Mouse (Mus musculus): ENCODE results near the gene Neurod6.
"Not testable (repeated sequence)": the region's sequence is repeated elsewhere in the genome, so short reads cannot be mapped to it uniquely, and the experiment has no call there.

Gene Neurod6

DNA sequence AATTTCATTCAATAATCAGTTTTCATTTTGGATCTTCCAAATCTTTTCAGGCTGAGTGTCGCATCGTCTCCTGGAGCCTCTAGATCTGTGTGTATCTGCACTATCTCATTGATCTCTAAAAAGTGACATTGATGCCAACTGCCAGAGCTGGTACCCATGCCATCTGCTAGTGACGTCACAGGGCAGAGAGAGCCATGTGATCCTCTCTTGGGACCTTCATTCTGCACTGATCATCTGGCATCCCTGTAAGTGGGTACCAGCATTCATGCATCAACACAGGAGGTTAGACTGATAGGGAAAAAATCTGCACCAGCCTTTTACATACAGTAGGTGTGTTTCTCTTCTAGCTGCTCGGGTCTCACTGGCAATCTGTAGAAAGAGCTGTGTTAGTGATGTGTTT, at the start of gene Neurod6:
Gene Neurod6 (minus strand): TSS at position 290 of the 400 bp plus-strand sequence.
- DNase-seq, result no peak

DNA sequence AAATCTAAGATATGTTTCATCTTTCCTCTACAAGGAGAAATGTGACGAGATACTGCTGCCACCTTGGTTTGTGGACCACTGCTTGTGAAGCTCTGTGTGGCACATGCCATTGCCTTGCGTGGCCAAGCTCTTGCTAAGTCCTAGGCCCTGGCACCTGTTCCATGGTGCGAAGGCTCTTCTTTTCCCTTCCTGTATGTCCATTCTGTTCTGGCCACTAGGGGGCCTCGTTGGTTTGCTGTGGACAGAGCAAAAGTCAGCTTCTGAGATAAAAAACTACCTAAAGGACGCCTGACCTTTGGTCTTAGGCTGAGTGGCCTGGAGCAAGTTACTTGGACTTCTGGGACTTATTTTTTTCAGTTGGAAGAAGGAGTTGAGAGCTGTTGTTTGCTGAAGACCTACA, 36.1 kb upstream of the Neurod6 start:
- DNase-seq, result peak; percentile 37

DNA sequence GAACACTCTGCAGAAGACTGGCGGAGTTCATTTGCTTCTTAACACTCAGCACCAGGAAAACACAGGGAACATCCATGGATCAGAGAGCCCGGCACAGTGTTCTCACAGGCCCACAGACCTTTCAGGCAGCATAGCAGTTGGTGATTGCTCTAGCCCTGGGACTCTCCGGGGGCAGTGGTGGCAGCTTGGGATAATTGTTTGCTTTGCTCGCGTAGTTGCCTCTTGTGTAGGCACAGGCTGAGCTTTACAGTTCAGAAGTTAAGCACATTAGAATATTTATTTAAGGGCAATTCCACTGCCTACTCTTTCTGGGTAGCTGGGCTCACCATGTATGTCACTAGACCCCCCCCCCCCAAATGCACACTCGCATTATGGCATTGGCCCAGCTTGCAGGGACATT, 34.4 kb upstream of the Neurod6 start:
- DNase-seq, result no peak

DNA sequence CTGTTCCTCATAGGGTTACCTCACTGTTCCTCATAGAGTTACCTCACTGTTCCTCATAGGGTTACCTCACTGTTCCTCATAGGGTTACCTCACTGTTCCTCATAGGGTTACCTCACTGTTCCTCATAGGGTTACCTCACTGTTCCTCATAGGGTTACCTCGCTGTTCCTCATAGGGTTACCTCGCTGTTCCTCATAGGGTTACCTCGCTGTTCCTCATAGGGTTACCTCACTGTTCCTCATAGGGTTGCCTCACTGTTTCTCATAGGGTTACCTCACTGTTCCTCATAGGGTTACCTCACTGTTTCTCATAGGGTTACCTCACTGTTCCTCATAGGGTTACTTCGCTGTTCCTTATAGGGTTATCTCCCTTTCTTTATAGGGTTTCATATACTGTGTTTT, 29.9 kb upstream of the Neurod6 start:
- DNase-seq, result not testable (repeated sequence)

DNA sequence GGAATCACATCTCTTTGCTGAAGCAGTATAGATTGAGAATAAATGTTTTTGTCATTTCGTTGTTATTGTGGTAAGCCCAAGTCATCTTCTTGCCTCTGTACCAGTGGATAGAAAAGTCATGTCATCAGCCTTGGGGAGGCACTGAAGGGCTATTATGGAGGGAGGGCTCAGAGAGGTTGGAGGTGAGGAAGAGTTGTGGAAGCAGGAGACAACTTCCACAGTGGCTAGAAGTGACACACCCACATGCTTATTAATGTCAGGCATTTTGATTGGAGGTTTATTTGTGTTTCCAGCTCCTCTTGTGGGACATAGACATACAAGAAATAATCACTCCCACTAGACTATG, 23.7 kb upstream of the Neurod6 start:
- no peak for DNase-seq

DNA sequence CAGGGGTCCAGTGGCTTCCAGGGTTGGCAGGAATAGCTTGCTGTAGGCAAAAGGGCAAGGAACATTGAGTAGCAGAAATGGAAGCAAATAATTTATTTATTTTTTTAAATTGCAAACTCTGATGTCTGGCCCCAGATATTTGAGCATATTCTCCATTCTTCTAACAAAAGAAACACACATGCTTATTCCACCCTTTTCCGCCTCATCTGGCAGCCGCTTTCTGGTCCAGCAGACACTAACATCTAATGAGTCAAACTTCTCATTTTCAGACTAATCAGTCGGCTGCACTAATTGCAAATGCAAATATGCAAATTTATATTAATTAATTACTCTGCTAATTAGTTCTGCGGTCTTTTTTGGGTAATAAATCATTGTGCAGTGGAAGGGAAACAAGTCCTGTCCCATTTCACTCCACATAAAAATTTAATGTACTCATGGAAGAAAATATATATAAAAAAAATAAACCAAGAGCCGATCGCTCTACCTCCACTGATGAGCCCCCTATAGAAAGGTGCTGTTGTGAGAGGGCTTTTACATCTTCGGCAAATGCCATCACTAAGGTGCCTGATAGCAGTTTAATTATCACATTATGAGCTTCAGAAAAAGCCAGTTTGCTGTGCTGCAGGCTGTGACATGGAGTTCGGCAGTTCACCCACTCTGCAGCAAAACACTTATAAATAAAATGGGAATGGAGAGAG, 23.1 kb upstream of the Neurod6 start:
- DNase-seq, result no peak

DNA sequence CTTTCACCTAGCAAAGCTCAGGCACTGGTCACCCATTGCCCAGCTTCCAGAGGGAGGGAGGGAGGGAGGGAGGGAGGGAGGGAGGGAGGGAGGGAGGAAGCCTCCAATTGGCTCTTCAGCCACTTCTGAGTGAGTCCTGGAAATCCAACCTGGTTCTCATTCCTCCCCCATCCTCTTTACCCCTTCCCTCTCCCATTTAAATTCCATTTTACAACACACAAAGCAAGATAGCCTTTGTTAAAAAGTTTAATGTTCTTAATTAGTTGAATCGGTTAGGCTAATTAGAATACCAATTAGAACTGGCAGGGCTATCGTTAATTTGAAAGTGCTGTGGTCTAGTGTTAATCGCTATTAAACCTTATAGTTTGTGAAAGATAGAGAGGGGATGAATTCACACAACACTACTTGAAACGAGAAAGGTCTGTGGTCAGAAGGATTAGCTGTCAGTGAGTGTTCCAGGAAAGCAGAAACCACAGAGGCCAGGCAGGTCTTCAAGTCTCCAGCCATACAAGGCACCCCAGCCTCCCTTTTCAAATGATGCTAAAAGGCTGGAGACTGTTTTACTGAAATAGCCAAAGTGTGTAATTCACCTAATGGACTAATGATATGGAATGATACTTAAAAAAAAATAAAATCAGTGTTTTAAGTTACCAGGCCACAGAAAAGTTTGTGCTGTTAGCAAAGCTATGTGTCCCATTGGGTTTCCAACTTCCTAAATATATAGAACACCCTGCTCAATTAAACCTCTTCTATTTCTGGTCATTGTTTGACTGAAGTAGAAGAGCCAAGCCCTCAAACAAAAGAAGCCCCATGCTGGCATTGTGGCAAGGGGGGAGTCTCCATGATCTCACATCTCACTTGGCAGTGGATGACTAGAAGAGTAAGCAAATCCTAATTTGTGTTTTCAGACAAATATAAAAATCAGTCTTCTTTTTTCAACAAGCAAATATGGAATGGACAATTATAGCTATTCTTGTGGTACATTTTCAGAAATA, 19.6 kb upstream of the Neurod6 start:
- no peak for DNase-seq

DNA sequence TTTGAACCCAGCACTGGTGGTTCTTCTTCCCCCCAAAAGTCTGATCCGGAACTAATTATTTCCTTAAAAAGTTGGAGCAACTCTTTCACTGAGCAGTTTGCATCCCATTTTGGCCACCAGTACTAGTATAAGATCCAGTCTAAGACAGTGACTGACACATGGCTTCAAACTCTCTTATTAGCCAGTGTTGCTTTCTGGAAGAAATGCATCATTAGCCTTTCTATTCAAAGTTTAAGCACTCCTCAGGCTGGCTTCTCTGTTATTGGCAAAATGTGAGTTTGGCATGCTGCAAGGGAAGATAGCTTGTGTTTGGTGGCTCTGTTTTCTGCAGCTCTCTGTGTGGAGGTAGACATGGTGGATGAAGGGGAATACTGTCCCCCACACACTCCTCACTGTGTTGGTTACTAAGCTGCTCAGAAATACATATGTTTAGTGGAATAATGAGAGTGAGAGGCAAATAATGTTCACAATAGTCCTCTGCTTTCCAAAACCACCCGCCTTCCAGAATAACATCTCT, 9.0 kb upstream of the Neurod6 start:
- DNase-seq, result no peak

DNA sequence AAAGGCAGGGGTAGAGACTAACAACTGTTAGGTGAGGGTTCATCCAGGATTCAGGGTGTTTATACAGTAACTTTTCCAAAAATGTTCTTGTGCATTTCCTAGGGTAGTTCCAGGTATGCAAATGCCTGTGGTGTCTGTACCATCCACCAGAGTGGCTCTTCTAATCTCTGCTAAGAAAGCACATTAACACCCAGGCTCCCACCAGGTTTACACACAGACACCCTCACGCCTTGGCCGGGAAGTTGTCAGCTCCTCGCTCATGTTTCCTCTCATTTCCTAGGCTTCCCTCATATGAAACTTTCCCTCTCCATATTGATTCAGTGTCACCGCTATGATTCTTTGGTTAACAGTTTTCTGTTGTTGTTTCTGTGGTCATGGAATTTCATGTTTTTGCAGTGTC, 2.4 kb upstream of the Neurod6 start:
- no peak for DNase-seq

DNA sequence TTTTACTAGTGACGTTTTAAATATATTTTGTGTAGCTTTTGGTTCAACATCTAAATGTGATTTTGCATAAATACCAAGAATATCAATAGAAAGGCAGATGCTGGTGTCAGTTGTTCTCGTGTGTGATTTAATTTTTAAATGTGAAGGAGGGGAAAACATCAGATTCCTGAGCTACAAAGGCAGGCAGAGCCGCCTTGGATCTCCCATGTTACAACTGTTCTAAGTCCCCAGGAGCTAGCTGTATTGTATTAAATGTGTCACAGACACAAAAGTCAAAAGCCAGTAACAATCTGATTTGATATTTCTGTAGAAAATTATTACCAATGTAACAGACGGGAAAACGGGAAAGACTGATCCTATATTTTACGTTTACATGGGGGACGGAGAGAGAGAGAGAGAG, 1.8 kb upstream of the Neurod6 start:
- no peak for DNase-seq

DNA sequence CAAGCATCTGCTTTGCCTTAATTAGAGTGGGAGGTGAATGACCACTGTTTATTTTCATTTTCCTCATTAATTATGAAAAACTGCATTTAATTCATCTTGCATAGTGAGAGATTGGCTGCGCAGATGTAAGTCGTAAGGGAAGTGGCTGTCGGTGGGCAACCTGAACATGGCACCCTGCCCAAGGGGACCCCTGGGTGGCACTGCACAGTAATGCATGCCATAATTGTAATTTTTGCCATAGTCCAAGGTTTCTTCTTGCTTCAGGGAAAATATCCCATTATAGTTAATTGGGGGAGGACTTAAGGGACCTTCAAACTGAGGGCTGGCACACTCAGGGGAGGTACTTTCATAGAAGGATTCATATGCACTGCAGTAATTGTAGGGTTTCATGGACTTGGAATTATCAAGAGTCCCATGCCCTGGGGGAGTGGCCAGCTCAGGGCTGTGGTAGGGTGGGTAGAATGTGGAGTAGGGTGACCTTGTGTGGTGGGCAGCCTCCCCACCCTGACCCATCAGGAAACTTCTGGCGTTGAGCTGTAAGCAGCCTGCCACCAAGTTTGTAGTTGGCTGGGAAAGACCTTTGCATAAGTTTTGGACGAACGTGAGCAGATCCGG, 2.4 kb downstream of the Neurod6 start:
- no peak for DNase-seq

DNA sequence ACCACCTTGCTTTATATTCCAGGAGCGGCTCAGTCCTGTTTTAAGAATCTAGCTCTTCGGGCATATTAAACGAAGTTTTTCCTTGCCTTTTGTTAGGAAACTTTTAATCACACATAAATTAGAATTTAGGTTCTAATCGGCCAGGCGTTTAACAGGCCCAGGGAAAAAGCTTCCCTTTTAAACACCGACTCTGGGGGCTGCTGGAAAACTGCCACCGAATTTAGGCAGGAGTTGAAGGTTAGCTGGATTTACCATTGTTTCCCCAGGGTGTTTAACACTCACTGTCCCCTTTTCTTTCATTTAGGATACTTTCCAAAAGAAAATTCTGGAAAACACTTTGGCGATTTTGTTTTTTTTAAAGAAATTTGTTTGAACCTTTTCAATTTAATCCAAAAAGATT, 3.7 kb downstream of the Neurod6 start:
- no peak for DNase-seq

DNA sequence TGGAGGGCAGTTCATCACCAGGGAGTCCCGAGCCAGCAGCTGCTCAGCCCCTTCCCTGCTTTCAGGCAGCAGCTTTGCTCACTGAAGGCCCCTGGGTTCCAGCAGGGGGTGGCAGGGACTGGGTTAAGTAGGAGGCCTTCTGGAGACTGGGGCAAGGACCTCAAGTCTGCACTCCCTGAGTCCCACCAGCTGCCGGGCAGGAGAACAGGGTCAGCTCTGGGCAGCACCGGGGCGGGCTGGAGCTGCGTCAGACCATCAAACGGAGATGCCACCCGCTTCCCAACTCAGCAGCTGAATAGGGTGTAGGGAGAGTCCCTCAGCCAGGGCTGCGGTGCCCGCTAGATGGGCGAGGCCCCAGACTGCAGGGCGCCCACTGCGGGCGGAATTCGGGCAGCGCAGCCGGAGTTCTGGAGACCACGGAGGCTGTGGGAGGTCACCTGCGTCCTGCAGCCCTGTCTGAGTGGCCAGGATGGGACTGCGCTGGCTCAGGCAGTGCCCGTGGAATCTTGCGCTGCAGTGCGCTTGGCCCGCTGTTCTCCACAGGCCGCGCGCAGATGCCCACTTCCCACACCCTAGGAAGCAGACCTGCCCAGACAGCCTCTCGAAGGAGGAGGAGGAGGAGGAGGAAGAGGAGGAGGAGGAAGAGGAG, 4.3 kb downstream of the Neurod6 start:
- peak; percentile 16 for DNase-seq

DNA sequence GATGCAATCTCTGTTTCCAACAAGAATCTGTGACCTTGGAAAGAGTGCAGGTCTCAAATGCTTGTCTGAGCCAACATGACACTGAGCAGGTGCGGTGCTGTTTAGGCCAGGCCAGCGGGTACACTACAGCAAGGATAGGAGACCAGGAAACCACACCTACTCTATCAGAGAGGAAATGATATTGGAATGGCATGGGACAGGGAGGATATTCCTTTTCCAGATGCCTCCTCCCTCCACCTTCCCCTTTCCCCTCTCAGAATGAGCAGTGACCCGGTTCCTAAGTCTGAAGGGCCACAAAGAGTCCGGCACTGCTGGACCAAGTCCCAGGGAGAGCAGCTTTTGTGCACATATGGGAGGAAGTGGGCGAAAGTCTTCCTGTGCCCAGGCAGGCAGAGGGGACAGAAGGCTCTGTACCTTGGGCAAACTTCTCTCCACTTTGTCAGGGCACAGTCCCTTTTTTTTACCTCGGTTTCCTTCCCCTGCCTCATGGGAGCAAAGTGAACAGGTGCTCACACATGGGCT, 4.9 kb downstream of the Neurod6 start:
- DNase-seq, result peak; percentile 14

DNA sequence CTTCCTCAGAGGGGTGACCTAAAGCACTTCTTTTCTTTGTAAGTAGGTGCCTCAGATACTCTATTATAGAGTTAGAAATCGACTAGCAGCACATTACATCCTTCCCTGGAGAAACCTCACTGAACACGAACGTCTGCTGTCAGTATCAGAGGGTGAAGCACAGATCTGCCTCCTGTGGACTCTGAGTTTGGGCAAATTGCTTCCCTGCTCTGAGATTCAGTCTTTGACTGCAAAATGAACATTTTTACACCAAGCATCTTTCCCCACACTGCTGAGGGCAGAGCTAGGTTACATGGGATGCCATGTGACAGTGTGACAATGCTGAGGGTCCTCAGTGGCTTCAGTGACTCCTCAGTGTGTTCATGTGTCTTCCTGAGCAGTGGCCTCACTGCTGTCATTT, 13.3 kb downstream of the Neurod6 start:
- DNase-seq, result no peak

DNA sequence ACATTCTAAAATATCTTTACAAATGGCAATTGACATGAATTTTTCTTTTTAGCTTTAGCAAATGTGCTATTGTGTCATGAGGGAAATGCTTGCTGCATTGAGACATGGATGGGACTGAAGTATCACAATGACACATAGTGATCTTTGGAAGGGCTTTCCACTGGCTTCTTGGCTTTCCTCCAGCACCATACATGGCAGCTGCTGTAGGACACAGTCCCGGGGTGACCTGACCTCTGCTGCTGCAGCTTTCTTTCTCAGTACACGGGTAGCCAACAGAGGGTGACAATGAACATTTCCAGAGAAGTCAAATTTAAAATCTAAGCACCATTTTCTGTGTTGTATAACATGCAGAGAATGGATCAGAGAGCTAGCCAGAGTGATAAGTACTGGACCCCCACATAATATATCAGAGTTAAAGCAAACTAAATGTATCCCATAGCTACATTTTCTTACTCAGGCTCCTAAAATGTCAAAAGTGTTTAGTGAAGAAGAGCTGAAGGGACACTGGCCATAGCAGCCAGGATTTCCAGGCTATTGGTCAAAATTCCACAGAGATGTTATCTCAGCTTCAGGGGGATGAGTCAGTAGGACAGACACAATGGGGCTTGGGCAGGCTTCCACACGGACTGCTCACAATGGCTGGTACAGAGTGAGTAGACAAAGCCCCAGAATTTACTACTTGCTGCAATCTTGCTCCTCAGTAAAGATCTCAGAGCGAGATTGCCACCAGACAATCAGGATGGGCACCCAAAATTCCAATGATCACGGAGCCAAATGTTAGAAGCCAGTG, 19.7 kb downstream of the Neurod6 start:
- DNase-seq, result no peak

DNA sequence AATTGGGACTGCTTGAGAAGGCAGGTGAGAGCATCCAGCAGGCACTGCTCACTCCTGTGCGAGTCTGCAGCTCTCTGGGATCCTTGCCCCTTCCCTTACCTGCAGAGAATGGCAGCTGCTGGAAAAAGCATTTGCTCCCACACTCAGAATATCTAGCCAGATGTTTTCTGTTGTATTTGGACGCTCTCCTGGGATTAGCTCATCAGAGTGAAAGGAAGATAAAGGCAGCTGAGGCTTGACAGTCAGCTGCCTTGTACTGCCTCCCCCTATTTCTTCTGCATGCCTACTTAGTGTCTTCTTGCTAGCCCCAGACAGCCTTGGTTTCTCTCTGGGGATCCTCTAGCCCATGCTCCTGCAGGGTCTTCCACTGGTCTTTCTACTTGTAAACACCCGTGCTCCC, 31.1 kb downstream of the Neurod6 start:
- no peak for DNase-seq

DNA sequence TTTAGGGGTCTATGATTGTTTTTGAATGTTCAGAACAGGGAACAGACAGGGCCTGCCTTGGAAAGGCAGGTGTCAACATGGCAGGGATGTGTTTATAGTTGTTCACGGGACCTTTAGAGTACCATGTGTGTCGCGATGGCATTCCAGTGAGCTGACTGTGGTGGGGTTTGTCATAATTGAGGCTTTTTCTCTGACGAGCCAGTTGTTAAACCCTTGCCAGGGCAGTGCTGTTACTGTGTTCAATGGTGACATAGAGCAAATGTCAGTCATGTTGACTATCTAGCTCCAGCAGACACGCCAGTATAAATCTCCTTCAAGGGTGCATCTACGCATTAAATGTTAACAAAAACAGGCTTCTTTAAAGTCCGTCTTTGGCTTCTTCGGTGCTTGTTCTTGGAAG, 31.5 kb downstream of the Neurod6 start:
- no peak for DNase-seq

DNA sequence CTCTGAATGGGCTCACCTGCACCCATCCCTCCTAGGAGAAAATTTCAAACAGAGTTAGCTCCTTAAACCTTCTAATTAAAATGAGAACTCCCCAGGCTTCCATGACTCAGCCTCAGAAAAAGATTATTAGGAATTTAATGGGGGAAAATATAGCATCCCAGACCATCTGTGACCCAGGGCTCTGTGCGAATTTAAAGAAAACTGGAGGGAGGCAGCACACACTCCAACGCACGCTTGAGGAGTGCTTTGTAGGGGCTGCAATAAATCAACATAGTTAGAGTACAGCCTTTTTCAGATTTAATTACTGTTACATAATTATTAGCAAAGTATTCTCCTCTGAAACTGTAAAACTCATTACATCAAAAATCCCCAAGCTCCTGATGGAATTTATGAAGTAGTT, 32.2 kb downstream of the Neurod6 start:
- DNase-seq, result no peak

DNA sequence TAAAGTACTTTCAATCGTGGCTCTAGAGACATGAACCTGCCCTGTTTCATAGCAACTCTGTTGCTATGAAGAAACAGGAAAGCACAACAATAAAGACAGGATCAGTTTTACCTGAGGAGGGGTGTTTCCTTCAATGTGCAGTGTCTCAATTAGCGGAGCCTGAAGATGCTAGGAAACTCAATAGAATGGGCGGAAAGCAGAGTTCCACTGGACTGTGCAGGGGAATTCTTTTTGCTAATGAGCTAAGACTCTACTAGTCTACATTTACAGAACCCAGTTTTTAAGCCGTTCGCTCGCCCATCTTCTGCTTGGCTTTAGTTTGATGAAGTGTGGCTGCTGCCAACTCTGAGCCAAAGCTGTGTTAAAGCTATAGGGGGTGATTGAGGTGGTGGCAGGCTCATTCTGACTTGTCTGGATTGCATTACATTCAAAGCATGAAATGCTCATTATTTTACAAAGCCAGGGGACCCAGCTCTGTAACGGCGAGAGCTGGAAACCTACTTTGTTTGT, 33.2 kb downstream of the Neurod6 start:
- DNase-seq, result no peak

DNA sequence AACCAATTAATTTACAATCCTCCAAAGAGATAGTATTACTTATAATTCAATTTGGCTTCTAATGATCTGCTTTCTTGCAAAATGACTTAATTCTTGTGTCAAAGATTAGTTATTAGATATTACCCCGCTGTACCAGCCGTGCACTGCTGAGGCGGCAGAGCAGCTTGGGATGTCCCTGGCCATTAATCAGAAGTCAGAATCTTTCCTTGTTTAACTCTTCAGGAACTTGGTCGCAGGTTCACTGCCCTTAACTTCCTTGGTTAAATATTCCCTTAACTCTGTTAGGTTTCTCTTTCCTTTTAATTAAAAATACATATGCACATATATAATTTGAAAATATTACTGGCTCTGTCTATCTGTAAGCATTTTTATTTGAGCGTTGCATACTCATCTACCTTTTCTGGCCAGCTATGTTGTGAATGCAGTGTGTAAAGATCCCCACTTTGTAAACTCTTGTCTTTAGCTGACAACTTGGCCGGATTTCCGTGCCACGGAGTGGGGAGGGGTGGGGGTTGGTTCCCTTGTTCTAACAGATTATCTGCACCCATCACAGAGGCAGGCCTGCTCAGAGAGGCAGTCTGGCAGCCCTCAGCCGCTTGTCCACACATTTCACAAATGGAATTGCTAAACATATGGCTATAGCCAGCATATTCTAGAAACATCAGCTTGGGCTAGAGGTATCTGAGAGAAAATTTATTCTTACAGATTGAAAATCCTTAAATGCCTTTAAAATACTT, 34.1 kb downstream of the Neurod6 start:
- DNase-seq, result no peak
